Mouse (Mus musculus) kidney, adult 2 months (tissue): Measurements from ENCODE around the gene Nudt17.

Experiments used
- CTCF ChIP-seq: fragments of 200-500 bp; conservative IDR thresholded peaks from 2 replicates; pipeline ENCODE4 v1.5.1; 2011; ENCODE audit warnings: low read depth, mild to moderate bottlenecking, control low read depth, low read length, moderate library complexity, mixed read lengths; ENCODE audit not compliant: insufficient read depth, insufficient read length
- POLR2A ChIP-seq: fragments of 200-500 bp; IDR thresholded peaks from one replicate; pipeline ENCODE4 v1.6.1; 2011; ENCODE audit warnings: low read depth, low read length, control low read depth

- TF ChIP-seq CTCF = no peak
- no peak for TF ChIP-seq POLR2A
These were observed 1.4 kb downstream of the Nudt17 start for GRCm38 (mm10) chr3:96706984-96707383.
